Mouse (Mus musculus) thymus, adult 18-20 months (tissue): Measurements from ENCODE around the gene Palld.

Experiments
- DNase-seq, 2 experiments: peaks; one replicate each; pipeline ENCODE4 v3.0.0; 2022; ENCODE audit warnings: mixed read lengths in 2 of 2

Gene Palld

DNA sequence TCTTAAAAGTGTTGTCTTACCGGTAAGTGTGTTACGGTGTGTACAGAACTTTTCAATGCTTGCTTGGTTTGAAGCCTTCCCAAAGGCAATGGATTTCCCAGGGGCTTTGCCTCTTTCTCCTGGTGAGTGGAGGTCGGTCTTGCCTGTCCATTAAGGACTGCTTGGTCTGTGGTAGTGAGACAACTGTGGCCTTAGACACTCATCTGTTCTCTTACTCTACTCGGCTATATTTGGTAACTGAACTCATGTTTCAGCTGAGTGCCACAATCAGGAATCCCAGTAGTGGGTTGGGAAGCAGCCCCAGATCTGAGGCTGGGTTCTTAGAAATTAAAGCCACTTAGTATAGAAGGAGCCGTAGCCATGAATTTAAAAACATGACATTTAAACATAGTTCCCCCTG, at the start of gene Palld:
TSS of gene Palld (minus strand) at position 170 of the 400 bp plus-strand sequence.
- no peak for DNase-seq

DNA sequence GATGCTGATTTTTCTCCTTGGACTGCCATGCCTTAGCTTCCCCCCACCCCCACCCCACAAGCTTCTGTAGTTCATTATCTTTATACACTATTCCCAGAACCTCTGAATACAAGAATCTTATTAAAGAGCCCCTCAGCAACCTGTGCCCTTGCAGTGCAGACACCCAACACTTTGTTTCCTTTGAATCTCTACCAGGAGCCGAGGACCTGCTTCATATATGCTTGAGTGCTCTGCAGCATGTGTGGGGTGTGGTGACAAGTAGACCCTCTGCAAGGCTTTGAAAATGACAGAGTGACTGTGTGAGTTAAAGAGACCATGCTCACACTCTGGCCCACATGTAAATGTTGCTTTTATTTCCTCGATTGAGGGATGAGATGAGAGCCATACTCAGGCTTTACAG, 35.1 kb upstream of the Palld start:
- DNase-seq = no peak

DNA sequence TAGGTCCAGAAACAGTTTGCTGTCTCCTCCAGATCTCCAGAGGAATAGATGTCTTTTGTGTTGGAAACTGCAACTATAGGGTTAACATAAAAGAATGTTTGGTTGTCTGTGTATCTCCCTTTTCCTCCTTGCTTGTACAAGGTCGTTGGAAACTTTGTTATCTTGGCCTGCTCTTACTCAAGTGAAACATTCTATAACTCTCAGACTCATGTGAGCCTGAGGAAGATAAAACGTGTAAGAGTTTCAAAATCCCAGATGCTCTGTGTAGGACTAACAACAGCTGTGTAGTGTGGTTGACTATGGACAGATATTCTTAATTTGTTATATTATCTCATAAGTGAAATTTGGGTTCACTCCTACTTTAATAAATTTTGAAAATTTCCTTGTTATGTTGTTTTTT, 30.8 kb upstream of the Palld start:
- DNase-seq = no peak

DNA sequence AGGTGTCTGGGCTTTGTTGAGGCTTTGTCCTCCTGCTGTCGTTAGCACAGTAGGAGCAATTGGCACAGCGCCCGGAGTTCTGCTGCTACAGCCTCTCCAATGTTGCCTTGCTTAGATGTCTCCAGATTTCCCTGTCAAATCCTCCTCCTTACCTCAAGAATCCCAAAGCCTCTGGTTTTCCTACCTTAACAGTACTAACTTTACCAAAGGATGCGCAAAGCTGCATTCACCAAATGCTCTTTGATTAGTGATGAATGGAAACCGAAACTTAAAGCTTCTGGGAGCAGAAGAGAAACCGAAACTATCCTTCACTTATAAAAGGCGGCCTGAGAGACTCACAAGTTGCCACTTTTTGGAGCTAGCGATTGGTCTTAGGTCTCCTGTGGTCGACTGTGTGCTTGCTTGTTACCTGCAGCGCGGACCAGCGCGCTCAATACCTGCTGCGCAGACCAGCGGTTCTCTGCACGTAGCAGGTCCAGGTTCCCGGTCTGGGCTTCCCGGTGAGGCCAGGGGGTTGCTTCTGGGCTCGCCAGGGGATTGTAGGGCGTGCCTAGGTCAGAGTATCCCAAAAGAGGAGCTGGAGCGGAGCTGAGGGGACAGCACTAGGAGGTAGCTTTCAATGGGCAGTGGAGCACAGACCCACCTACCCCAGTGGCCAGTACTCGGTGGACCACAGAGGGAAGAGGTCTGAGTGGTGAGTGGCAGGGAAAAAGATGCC, 25.4 kb upstream of the Palld start, which contains the start of gene Ddx60:
TSS of gene Ddx60 (plus strand) at position 311 of the 718 bp plus-strand sequence.
- peak; percentile 7 to 9 for DNase-seq

DNA sequence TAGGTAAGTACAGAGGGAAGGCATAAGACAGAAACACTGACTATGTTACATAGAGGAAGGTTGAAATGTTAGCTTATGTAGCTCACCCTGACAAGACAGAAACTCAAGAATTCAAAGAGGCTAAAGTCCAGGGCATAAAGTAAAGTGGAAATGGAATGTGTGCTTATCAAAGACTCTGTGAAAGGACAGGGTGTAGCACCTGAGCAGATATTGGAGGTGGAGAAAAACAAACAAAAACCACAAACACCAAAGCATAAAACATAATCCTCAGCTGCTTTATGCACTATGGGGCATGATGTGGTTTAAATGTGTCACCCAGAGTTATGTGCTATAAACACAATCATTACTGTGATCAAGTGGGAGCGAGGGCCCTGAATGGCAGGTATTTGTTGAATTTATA, 22.0 kb upstream of the Palld start:
- DNase-seq = no peak

DNA sequence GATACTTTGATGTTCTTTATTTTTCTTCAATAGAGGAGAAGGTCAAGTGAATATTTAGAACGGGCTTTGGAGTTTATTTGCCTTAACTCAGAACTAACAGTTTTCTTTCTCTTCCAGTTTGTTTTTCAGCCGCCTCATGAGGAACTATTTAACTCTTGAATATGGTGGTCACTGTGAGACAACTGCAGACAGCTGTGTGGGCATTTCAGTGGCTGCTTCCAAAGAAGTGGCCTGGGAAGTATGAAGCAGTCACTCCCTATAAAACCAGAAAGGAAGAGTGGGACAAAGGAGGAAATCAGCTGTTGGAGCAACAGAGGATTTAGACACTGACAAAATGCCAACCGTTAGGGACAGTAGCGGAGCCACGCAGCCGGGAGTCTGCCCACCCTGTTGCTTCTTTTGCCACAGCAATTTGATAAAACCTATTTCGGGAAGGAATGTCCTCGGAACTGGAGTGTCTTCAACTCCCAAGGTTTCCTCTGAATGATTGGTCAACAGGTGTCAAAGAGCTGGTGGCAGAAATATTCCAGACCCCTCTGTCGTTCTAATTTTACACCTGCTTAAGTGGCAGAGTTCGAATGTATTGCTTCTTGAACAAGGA, 19.1 kb upstream of the Palld start:
- no peak for DNase-seq

DNA sequence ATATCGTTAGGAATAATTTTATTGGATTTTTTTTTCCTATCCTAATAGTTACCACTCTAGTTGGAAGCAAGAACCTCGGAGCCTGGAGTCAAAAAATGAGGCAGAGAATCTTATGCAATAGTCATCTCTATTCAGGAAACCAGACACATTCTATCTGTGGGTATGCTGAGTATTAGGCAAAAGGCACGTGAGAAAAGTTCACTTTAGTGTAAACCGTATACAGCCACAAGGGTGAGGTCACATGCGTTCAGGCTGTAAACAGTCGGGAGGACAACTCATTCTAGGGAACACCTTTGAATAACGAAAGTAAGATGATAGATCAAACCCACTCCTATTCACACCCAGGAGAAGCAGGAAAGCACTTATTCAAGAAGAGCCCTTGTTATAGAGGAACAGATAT, 17.9 kb upstream of the Palld start:
- no peak for DNase-seq

DNA sequence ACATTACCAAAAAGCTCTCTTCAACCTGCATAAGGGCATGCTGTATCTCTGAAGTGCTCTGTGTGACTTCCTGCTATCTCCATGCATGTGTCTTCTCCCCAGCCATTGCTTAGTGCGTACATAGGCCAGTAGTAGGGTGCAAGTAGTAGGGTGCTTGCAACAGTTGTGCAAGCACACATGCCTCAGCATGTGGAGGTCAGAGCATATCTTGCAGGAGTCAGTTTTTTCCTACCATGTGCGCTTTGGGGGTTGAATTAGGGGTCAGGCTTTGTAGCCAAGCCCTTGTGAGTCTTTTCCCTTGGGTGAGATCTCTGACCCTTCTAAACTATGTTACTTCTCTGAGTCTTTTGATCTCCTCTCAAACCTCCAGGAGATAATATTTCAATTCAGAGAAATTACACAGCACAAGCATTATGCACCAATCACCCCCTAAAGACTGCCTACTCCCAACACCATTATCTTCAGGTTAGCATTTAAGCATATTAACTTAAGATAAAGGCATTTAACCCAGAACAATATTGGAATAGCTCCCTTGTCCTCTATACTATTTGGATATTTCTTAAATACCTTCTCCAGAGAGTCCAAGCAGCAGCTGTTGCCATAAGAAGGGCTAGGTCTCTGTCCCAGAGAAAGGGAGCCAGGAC, 16.8 kb upstream of the Palld start:
- no peak for DNase-seq

DNA sequence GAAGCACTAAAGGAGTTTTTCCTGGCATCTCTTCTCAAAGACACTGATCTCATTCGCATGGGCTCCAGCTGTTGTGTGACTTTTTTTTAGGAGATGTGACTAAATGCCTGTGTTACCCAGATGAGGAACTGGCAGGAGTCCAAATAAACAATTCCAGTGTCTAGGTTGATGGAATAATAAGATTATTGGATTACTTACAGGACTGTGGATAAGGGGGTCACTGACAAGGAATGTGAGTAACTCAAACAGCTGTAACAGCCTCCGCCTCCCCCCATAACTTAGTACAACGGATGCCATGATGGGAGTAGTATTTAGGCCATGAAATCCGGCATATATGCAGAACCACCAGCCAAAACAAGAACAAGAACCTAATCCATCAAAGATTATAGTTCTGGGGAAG, 14.8 kb upstream of the Palld start:
- DNase-seq = no peak

DNA sequence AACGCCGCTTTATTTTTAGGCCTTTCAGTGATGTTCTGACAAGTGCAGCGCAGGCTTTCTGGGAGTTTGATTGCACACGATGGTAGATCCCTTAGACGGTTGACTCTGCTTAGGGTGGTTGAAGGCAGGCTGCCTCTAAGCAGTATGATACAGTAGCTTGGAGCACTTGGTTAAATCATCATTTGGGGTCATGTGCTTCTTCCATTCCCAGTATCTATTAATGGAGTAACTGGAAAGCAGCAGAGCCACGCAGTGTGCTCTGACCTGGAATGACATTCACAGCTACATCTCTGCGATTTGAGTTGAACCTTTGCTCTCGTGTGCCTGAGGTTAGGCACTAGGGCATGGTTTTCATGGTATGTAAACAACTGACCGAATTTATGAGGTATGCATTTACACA, 11.5 kb upstream of the Palld start:
- no peak for DNase-seq

DNA sequence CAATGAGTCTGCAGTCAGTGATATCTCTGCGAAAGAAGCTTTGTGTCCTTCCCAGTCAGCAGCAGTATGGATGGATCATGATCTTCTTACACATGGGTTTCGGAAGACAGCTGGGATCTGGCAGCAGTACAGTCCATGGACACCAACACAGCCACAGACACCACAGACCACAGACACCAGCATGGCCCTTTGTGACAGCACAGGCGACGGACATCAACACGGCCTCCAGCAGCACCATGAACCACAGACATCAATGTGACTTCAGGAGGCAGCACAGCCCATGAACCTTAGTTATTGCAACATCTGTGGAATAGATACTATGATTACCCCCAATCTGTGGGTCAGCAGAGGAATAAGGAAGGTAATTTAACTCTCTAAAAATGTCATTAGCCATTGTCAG, 10.3 kb upstream of the Palld start:
- DNase-seq = no peak

DNA sequence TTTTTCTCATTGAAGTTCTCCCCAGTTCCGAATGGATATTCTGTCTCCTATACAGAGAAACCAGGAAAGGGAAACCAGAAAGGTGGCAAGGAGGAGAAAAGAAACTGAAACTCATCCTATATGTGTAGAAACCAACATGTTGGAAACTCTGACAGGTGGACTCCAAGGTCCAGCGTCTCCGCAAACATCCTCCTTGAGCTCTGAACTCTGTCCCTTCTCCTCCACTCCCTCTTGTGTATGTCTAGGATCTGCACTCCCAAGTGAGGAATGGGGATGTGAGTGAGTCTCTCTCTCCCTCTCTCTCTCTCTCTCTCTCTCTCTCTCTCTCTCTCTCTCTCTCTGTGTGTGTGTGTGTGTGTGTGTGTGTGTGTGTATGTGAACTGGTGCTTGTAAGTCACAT, 6.8 kb upstream of the Palld start:
- no peak for DNase-seq

DNA sequence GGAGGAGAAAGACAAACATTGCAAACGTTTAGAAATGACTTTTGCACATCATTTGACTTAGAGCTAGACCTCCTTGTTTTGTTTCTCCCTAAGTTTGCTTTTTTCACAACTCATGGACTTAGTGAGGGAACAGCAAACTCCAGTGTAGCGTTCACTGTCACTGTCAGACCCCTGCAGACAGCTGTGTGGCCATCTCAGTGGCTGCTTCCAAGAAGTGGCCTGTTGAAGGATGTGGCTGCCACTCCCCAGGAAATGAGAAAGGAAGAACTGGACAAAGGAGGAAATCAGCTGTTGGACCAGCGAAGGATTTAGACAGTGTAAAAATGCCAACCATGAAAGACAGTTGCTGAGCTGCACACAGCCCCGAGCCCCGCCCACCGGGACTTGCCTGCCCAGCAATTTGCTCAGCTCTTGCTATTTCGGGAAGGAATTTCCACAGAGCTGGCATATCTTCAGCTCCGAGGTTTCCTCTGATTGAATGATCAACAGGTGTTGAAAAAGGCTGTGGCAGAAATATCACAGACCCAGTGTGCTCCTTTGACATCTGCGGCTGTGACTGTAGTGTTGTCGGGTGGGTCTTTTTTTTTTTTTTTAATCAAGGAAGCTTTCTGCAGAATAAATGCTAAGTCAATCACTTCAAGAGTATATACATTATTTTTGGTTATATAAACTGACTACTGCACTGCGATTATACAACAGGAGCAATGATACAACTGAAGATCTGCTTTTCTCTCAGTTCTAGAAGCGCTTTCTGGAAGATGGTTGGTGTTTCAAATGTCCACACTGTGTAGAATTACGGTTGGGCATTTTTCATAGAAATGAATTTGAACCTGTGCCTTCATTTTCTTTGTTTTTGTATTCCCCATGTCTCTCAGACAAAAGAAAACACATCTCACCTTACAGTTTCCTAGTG, 6.1 kb upstream of the Palld start:
- no peak for DNase-seq

DNA sequence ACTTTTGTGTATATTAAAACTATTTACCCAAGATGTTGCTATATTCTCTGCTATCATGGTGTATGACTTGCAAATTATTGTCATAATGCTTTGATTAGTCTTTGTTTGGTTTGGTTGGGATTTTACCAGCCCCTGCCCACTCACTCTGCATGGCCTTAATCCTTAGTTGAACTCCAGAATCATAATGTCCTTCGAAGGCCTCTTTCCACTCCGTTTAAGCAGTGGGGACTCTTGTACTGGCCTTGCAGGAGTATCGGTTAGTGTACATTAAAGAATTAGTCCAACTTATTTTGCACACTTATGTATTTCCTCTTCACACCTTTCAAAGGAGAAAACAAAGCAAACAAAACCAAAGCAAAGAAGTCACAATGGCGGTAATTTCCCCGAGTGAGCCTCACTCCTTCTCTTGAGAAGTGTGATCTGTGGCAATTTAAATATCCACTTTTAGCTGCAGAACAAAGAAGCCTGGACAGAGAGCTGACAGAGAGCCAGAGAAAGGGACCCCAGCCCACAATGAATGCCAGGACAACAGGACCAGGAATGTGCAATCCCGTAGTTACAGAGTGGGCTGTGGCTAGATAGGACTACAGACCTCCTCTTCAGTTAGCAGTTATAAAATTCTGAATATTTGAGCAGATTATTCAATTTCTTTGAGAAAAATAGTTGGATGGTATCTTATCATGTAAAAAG, 1.3 kb downstream of the Palld start:
- no peak for DNase-seq

DNA sequence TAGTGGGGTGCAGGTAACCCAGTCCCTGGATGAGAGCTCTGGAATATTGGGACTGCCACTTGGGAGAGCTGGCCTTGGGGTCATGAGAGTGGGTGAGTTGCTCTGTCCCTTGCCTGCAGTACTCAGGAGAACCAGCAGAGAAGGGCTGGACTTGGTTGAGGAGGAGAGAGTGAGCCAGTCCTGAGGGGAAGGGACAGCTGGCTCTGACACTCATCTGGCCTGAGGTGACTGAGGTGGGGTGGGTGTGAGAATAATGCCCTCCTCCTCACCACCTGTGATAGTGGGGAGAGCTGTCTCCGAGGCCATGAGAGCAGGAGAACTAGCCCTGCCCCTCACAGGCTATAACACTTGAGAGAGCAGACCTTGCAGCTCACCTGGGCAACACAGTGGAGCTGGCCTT, 5.1 kb downstream of the Palld start:
- DNase-seq = no peak

DNA sequence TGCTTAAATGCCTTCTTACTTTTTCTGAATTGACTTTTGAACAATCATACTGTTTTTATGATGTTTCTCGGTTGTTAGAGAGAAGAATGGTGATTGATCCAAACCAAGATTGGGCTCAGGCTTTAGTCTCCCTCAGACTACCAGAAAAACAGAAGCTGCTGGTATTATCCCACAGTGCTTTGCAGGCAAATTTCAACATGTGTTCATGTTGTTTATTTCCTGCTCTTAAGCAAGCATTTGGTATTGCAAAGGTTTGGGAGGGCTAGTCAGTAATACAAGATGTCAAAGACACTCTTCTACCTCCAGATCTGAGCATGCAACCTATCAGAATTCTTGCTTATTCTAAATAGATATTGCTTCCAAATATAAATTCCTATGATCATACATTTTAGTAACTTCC, 5.7 kb downstream of the Palld start:
- no peak for DNase-seq

DNA sequence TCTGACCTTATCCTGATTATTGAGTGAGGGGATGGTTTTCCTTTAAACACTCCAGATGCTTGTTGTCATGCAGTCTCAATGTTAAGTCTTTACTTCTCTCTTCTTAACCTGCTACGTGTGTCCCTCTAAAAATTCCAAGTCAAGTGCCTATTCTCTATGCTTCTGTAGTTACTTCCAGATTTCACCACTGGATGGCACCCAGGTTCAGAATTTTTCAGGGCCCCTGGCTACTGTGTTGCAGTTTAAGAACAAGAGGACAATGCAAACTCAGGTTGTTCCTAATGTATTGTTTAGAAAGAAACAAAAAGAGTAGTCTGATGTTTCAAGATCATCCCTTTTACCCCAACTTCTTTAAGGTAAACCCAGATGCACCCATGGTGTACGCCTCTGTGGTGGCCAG, 8.4 kb downstream of the Palld start:
- DNase-seq = no peak

DNA sequence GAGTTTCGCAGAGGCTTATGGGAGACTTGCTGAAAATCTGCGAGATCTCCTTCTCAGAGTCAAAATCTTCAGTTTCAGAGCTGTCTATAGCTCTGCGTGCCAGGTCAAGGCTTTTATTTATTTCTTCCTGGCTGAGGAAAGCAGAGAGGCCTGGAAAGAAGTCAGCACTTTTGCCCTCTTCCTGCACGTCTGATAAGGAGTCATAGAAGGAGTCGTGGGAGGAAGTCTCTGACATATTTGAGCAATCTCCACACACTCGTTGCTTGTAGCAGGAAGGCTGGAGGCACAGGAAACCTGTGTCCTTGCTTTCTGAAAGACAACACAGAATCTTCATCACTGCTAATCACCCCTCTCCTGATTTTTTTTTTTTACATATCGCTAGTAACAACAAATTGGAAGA, 24.9 kb downstream of the Palld start:
- no peak for DNase-seq

DNA sequence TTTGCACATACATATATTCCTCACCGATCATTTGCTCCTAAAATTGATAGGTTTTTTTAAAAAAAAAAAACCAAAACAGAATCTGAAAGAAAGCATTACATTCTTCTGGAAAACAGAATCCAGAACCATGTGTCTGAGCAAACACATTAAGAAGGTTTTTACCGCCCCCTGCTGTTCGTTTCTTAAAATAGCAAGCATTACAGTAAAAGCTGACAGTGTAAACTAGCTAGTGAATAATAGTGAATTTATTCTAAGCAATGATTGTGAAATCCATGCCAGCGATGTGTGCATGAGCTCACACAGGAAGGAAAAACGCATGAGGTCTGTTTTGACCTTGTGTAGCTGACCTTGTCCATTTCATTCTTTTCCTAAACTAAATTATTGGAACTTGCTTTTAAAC, 27.2 kb downstream of the Palld start:
- no peak for DNase-seq

DNA sequence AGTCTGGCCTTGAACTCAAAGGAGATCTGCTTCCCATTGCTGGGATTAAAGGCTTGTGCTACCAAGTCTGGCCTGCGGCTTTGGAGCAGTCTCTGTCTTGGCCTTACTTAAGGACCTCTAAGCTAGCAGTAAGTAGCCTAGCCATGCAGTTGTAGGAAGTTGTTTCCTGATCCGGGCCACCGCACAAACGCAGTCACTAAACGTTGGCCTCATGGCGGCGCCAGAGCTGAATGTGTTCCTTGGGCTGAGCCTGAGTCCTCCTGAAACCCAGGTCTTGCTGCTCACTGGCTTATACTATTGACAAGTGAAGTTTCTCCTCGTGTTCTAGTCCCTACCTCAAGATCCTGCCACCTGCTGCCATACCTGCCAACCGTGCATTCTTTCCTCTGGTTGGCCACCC, 28.5 kb downstream of the Palld start:
- DNase-seq = no peak

DNA sequence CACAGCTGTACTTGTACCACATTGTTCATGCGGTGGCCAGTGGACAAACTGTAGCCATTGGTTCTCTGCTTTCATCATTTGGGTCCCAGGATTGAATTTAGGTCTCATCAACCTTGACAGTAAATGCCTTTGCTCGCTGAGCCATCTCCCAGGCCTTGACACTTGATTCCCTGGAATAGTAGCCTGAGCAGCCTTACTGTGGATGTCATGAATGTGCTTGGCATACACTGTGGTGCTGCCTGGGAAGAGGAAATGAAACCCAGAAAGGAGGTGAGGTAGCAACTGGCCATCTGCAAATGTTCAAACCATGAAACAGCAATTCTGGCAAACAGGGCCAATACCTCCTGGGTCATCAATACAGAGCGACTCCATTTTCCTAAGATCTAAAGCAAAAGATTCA, 34.0 kb downstream of the Palld start:
- no peak for DNase-seq

DNA sequence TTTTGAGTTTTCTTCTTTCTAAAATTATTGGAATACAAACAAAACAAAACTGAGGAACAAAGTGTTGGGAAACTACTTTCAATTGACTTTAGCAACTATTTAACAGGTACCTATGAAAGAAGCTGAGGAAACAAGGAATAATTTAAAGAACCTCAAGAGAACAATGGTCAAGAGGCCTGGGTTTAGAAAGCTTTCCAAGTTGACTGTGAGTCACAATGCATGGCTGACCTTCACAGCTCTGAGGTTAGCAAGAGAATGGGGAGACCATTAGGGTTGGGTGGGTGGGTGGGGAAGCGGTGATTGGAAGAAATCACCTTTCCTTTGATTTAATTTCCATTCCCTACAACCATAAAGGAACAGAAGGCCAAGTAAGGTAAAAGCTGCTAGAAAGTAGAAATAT, 35.6 kb downstream of the Palld start:
- DNase-seq = no peak

DNA sequence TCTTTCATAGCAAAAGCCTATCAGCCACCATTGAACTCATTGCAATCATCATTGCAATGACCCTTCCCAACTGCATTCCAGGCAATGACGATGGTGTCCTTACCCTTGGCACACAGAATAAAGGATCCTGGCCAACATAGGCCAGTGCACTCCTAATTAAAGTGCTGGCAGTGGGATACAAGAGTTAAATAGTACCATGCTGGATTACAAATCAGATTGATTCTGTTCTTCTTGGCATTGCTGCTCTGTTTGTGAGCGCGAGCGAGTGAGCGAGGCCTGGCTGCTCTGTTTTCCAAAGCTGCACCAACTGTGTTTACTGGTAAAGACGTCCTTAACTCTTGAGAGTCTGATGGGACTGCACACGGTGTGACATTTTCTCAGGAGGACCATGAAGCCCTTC, 37.1 kb downstream of the Palld start:
- no peak for DNase-seq
